Mouse (Mus musculus): ENCODE measurements around the gene Fbxl21. TPM values are rescaled to one million over a fixed set of nuclear protein-coding genes. Genes with fewer than 3 reads are reported as not detected.

Fbxl21 gene
- 1.3 TPM for polyA plus RNA-seq (2017; shearing (Covaris generic))

DNA sequence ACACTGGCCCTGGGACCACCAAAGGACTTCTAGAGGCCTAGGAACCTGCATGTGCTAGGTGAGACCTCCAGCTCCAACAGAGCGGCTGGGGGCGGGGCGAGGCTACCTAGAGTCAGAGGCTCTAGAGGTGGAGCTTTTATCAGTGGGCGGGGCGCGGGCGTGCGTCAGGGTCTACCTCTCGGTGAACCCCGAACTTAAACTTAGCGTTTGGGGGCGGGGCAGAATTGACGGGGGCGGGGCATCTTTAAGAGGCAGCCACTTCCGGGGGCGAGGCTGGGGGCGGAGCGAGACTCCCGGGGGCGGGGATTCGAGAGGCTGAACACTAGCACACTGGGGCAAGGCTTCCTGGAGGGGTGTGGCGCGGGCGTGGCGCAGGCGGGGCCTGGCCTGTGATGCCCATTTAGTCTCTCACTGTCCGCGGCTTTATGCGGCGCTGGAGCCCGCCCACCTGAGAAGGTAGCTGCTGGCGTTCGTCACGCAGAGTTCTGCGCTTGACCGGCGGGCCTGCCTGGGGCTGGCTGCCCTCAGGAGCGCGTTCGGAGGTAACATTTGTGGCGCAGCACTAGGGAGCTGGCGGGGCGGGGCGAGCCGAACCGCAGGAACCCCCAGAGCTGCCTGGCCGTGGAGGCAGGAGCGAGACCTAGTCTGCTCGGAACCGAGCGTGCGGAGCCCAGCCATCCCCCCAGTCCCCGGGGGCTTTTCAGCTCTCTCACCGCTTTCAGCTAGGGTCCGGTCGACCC lies at the start of gene Fbxl21:
Gene Fbxl21, plus strand, starts transcription at position 392 of the 740 bp plus-strand sequence.

DNA sequence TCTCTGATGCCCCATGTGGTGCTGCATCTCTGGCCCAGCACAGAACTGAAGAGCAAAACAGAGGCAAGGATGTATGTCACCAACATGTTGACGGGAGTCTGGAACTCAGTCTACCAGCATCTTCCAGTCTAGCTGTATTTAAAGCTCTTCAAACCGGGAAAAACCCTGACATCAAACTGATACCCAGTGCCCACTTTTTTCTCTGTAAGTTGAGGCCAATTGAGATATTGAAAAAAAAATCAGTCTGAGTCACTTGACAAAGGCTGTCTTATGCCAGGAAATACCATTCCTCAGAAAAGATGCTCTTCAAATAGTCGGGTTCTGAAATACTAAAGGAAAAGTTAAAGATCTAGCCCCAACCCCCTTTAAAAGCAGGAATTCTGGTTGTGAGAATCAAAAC lies 40.1 kb upstream of the Fbxl21 start, which contains the start of gene Il9:
Gene Il9, minus strand, starts transcription at position 101 of the 400 bp plus-strand sequence.

DNA sequence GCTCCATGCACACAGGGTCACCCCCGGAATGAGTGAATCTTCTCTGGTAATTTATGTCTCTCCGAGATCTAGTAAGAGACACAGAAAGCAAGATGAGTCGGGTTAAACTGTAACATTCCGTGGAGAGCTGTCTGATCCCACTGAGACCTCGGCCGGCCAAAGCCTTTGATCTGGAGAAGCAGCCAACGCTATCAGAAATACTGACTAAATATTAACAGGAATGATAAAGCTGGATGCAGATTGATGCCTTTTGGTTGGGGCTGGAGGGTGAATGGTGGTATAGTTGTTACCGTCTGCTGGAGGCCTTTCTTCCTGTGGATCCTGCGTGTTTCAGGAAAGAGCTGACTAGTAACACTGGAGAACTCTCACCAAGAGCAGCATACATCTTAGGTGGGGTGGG lies 26.1 kb downstream of the Fbxl21 start, which contains the start of gene Lect2:
Gene Lect2, minus strand, starts transcription at position 102 of the 400 bp plus-strand sequence.

Other genes with a start within 250 kb of the Fbxl21 start
- not detected for gene Cxcl14, start 225.9 kb upstream of the Fbxl21 start, polyA plus RNA-seq (2017; shearing (Covaris generic))
- not detected for gene Gm3045, start 95.9 kb upstream of the Fbxl21 start, polyA plus RNA-seq (2017; shearing (Covaris generic))
- not detected for gene Slc25a48, start 84.1 kb upstream of the Fbxl21 start, polyA plus RNA-seq (2017; shearing (Covaris generic))
- not detected for gene Il9, start 40.2 kb upstream of the Fbxl21 start, polyA plus RNA-seq (2017; shearing (Covaris generic))
- gene Lect2, start 26.0 kb downstream of the Fbxl21 start, polyA plus RNA-seq (2017; shearing (Covaris generic)), result not detected
- gene Tgfbi, start 87.1 kb downstream of the Fbxl21 start, polyA plus RNA-seq (2017; shearing (Covaris generic)), result 0.93 TPM
- 15.5 TPM for gene Smad5, start 180.5 kb downstream of the Fbxl21 start, polyA plus RNA-seq (2017; shearing (Covaris generic))
- gene Gm45623, start 231.4 kb downstream of the Fbxl21 start, polyA plus RNA-seq (2017; shearing (Covaris generic)), result not detected

All from CD4-positive, CD25-positive, alpha-beta regulatory T cell (primary cell).